Mouse (Mus musculus) thymus, adult 2 months (tissue): Measurements from ENCODE around the gene Olfr1415. TPM values are rescaled to one million over a fixed set of nuclear protein-coding genes. Genes with fewer than 3 reads are reported as not detected.
"Not testable (repeated sequence)": the region's sequence is repeated elsewhere in the genome, so short reads cannot be mapped to it uniquely, and the experiment has no call there.

ENCODE experiments used
- DNase-seq: peaks from one replicate; pipeline ENCODE4 v3.0.0; 2021
- H3K27ac ChIP-seq: fragments of 200-500 bp; 2 replicates; pipeline ENCODE4 v1.5.1; 2012; ENCODE audit warnings: low read length, control low read depth; ENCODE audit not compliant: control insufficient read depth, insufficient read depth
- H3K27me3 ChIP-seq: fragments of 200-500 bp; 2 replicates; pipeline ENCODE4 v1.6.1; 2012; ENCODE audit warnings: mild to moderate bottlenecking, low read length, moderate library complexity, mixed read lengths; ENCODE audit not compliant: control insufficient read depth, insufficient read depth
- H3K36me3 ChIP-seq: fragments of 200-500 bp; 2 replicates; pipeline ENCODE4 v1.6.1; 2012; ENCODE audit warnings: mild to moderate bottlenecking, low read length, moderate library complexity; ENCODE audit not compliant: control insufficient read depth, insufficient read depth
- H3K4me1 ChIP-seq: fragments of 200-500 bp; replicated peaks from 2 replicates; pipeline ENCODE4 v1.6.1; 2012; ENCODE audit warnings: low read length; ENCODE audit not compliant: control insufficient read depth, insufficient read depth
- H3K4me3 ChIP-seq: fragments of 200-500 bp; 2 replicates; pipeline ENCODE4 v1.5.1; 2012; ENCODE audit warnings: mild to moderate bottlenecking, low read length, control low read depth, moderate library complexity; ENCODE audit not compliant: control insufficient read depth, insufficient read depth
- CTCF ChIP-seq: fragments of 200-500 bp; IDR thresholded peaks from 2 replicates; pipeline ENCODE4 v1.5.1; 2012; ENCODE audit warnings: mild to moderate bottlenecking, control low read depth, low read length, moderate library complexity, borderline replicate concordance; ENCODE audit not compliant: control insufficient read depth, poor library complexity, insufficient read depth; ENCODE audit errors: extremely low read depth
- POLR2A ChIP-seq: fragments of 200-500 bp; IDR thresholded peaks from 2 replicates; pipeline ENCODE4 v1.6.1; 2012; ENCODE audit warnings: mild to moderate bottlenecking, low read length, control low read depth, moderate library complexity; ENCODE audit not compliant: control insufficient read depth, poor library complexity, insufficient read depth; ENCODE audit errors: extremely low read depth
- WGBS: fragments of 180-500 bp; shearing (Covaris S2); methylation state at CpG from one replicate; pipeline ENCODE4 v1.1.7; 2018; 5-methylcytosine and 5-hydroxymethylcytosine counted together
- polyA plus RNA-seq: library from polyadenylated mRNA; depleted of rRNA; stranded (reverse); fragments of >200 nt; gene quantifications from 2 replicates; pipeline ENCODE4 v1.2.3, GENCODE M21; 2012

The Olfr1415 gene
- polyA plus RNA-seq, 1 experiment, result not detected

DNA sequence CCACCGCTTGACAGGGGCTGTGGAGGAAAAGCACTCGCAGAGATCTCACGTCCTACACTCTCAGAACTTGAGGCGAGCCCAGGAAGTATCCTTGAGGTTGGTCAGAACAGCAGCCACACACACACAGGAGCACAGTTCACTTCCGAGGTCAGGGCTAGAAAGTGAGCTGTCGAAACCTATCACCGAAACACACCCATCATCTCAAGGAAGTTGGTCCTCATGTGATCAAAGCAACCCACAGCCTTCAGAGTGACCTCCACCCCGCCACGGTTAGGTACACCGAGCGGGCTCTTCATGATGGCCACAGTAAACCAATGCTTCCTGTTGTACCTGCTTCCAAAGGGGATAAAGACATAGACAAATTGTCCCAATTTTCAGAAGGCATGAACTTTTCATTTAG, 19.5 kb upstream of the Olfr1415 start:
- TF ChIP-seq CTCF, result no peak
- TF ChIP-seq POLR2A, result no peak
- Histone ChIP-seq H3K4me3 (no peak overlapping the region), H3K36me3 (no peaks in the 10 kb centered on the region), H3K4me1 (no peaks in the 10 kb centered on the region), H3K27me3 (no peaks in the 10 kb centered on the region), H3K27ac (no peak overlapping the region)
- DNase-seq, result no peak
- 54% methylated on average over 11 of the region's 11 CpGs for WGBS

GRCm38 (mm10) chr1:92511646-92512045, 15.7 kb upstream of the Olfr1415 start:
- not testable (repeated sequence) for H3K27ac ChIP-seq, H3K4me3 ChIP-seq, H3K4me1 ChIP-seq, H3K36me3 ChIP-seq, DNase-seq, H3K27me3 ChIP-seq
- 88% methylated on average over 5 of the region's 5 CpGs for WGBS

DNA sequence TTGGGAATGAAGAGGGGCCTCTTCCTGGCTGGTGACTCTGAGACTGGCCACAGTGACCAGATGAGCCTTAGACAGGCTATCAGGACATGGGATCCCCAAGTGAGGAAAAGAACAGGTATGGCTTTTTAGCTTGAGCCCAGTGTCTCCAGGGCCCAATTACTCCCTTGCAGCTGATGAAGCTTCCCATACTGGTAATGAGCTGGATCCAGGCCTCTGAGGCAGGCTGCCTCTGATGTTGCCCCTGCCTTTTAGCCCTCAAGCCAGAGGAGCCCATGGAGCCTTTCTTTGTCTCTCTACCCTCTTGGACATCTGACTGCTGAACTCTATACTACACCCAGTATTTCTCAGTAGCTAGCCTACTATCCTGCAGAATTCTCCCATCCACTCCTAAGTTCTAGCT, 10.9 kb downstream of the Olfr1415 start, which contains the start of gene Olfr1416:
TSS of gene Olfr1416 (minus strand) at position 101 of the 400 bp plus-strand sequence.
- TF ChIP-seq POLR2A (no peak), CTCF (no peak)
- DNase-seq, result no peak
- no peaks in the 10 kb centered on the region for H3K4me1 ChIP-seq
- no peaks in the 10 kb centered on the region for H3K27me3 ChIP-seq
- H3K4me3 ChIP-seq, result no peak within 1 kb of the TSS
- no peaks in the 10 kb centered on the region for H3K36me3 ChIP-seq
- H3K27ac ChIP-seq, result no peak within 1 kb of the TSS

- DNase-seq, result no peak
- H3K36me3 ChIP-seq, result no peaks in the 10 kb centered on the region; the same call in 1 of the 2 replicates
- WGBS, result 5% methylated on average over 10 of the region's 10 CpGs
- peak overlapping the region; percentile 44 for H3K4me3 ChIP-seq
- no peaks in the 10 kb centered on the region for H3K27me3 ChIP-seq
- no peak; the same call in 1 of the 2 replicates for TF ChIP-seq POLR2A
- no peak for TF ChIP-seq CTCF
- peaks cover 7% of the 10 kb centered on the region for H3K4me1 ChIP-seq
- peak overlapping the region; percentile 22 for H3K27ac ChIP-seq
These were observed 21.8 kb downstream of the Olfr1415 start for GRCm38 (mm10) chr1:92474066-92474578.

GRCm38 (mm10) chr1:92473165-92474041, 22.5 kb downstream of the Olfr1415 start, which contains the start of gene Ndufa10:
TSS of gene Ndufa10 (minus strand) at chr1:92473860.
- TF ChIP-seq CTCF (no peak), POLR2A (peak; percentile 62)
- peak; percentile 93 for DNase-seq
- under 1% methylated on average over 67 of the region's 67 CpGs for WGBS
- Histone ChIP-seq H3K36me3 (no peaks in the 10 kb centered on the region; the same call in 1 of the 2 replicates), H3K27ac (peak within 1 kb of the TSS; percentile 22), H3K27me3 (no peaks in the 10 kb centered on the region), H3K4me1 (peaks cover 10% of the 10 kb centered on the region), H3K4me3 (peak within 1 kb of the TSS; percentile 67)

DNA sequence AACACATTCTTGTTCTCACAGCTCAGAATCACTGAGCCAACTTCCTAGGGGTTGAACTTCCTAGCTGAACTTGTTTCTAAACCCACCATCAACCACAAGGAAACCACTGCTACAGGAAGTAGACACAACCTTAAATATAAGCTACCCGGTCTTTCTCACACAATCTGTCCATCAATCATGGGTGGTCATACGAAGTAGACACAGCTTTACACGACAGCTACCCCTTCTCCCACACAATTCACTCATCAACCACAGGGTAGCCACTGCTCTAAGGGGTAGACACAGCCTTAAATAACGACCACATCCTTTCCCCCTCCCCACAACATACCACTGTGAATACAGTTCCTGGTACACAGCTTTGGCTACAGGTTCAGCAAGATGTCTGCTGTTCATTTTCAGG, 27.0 kb downstream of the Olfr1415 start:
- Histone ChIP-seq H3K4me1 (peaks cover 7% of the 10 kb centered on the region), H3K27ac (peak overlapping the region; percentile 59), H3K36me3 (peaks cover 16% of the 10 kb centered on the region), H3K27me3 (no peaks in the 10 kb centered on the region), H3K4me3 (no peak overlapping the region)
- TF ChIP-seq CTCF, result no peak
- WGBS, result 7% methylated on average over 4 of the region's 4 CpGs
- peak; percentile 9 for DNase-seq
